Mouse (Mus musculus) heart, embryonic 14.5 days (tissue): ENCODE data around the gene Olfr1426. TPM values are rescaled to one million over a fixed set of nuclear protein-coding genes. Genes with fewer than 3 reads are reported as not detected.

Source experiments
- polyA plus RNA-seq: library from polyadenylated mRNA; unstranded; fragments of >200 nt; fragmentation: Nextera tagmentation; extraction: Ambion mirVana; gene quantifications from 2 replicates; pipeline ENCODE4 v1.2.1, GENCODE M21; 2014

Olfr1426 gene
- polyA plus RNA-seq, 1 experiment from 2014 or later: not detected

Other genes with a start within 250 kb of the Olfr1426 start
- not detected in 2 replicates for gene Olfr1418, start 230.9 kb downstream of the Olfr1426 start, polyA plus RNA-seq
- not detected in 2 replicates for gene Olfr1419, start 216.9 kb downstream of the Olfr1426 start, polyA plus RNA-seq
- 0.07 and 0.27 TPM in 2 replicates for gene Olfr1420, start 205.4 kb downstream of the Olfr1426 start, polyA plus RNA-seq
- gene Patl1, start 179.6 kb downstream of the Olfr1426 start, polyA plus RNA-seq: 19.0 and 21.2 TPM in 2 replicates
- 10.8 and 11.4 TPM in 2 replicates for gene Osbp, start 126.1 kb downstream of the Olfr1426 start, polyA plus RNA-seq
- gene Olfr1423, start 50.7 kb downstream of the Olfr1426 start, polyA plus RNA-seq: not detected in 2 replicates
- gene Olfr1424, start 29.3 kb downstream of the Olfr1426 start, polyA plus RNA-seq: not detected in 2 replicates
- not detected in 2 replicates for gene Olfr1425, start 14.3 kb downstream of the Olfr1426 start, polyA plus RNA-seq
- gene Olfr1427, start 11.3 kb upstream of the Olfr1426 start, polyA plus RNA-seq: not detected in 2 replicates
- not detected in 2 replicates for gene Olfr1428, start 23.9 kb upstream of the Olfr1426 start, polyA plus RNA-seq
- gene Olfr76, start 31.2 kb upstream of the Olfr1426 start, polyA plus RNA-seq: not detected in 2 replicates
- gene Olfr1555-ps1, start 78.1 kb upstream of the Olfr1426 start, polyA plus RNA-seq: not detected in 2 replicates
- not detected in 2 replicates for gene Olfr1431, start 108.6 kb upstream of the Olfr1426 start, polyA plus RNA-seq
- gene Olfr1432, start 140.6 kb upstream of the Olfr1426 start, polyA plus RNA-seq: not detected in 2 replicates
- not detected in 2 replicates for gene Olfr262, start 149.6 kb upstream of the Olfr1426 start, polyA plus RNA-seq
- gene Olfr235, start 169.0 kb upstream of the Olfr1426 start, polyA plus RNA-seq: not detected in 2 replicates
- not detected in 2 replicates for gene Olfr1434, start 187.8 kb upstream of the Olfr1426 start, polyA plus RNA-seq
- not detected in 2 replicates for gene Olfr1436, start 207.1 kb upstream of the Olfr1426 start, polyA plus RNA-seq
- not detected in 2 replicates for gene Olfr1437, start 233.1 kb upstream of the Olfr1426 start, polyA plus RNA-seq
- not detected in 2 replicates for gene Olfr1438-ps1, start 243.9 kb upstream of the Olfr1426 start, polyA plus RNA-seq